In the genomic region with DNA sequence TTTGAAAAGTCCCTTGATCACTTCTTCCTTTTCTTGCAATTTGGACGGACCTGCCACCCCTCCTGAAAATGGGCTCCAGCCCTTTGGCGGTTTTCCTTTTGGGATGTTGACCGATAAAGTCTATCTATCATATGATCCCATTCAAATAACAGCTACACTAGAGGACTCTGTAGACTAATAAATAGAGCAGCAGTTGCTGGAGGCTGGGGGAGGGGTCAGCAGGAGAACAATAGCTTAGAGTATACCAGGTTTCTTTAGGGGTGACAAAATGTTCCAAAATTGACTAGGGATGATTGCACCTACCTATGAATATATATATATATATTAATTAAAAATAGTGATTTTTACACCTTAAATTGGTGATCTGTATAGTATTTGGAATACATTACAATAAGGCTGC, we compare ENCODE assay signal across 24 mouse cellular contexts. TPM values are rescaled to one million over a fixed set of nuclear protein-coding genes. Genes with fewer than 3 reads are reported as not detected.
DNase-seq lines count a peak whose midpoint lies in the region; ATAC-seq lines count a peak whose summit lies in the region.
"Had no signal": no experiment of that assay in that cellular context is flagged by ENCODE, and none has a peak within 500 bp of the region (broad histone marks: within the 10 kb centered on the region; RNA-seq: fewer than 3 reads in every experiment).

No protein-coding gene starts in this region.

- H3K36me3 ChIP-seq in forebrain, embryonic 14.5 days (ENCODE audit: control insufficient read depth, insufficient read depth, low read length), result no peaks in the 10 kb centered on the region
- no peaks in the 10 kb centered on the region for H3K36me3 ChIP-seq in forebrain, embryonic 12.5 days (replicated peaks)
- H3K36me3 ChIP-seq in midbrain, embryonic 14.5 days (ENCODE audit: control insufficient read depth, insufficient read depth, low read length), result no peaks in the 10 kb centered on the region
- H3K36me3 ChIP-seq in midbrain, embryonic 11.5 days (ENCODE audit: control insufficient read depth, insufficient read depth, low read length), result no peaks in the 10 kb centered on the region
- no peaks in the 10 kb centered on the region for H3K36me3 ChIP-seq in hindbrain, embryonic 15.5 days
- no peaks in the 10 kb centered on the region for H3K36me3 ChIP-seq in neural tube, embryonic 13.5 days
- H3K36me3 ChIP-seq: embryonic facial prominence, embryonic 13.5 days; forebrain, embryonic 10.5 days; liver, embryonic 13.5 days had no signal

- no peak for DNase-seq in forebrain, embryonic 14.5 days (ENCODE audit: low spot score)
- DNase-seq in midbrain, embryonic 14.5 days, result peak; percentile 32
- DNase-seq in midbrain, embryonic 11.5 days (ENCODE audit: low spot score, missing footprints), result no peak
- no peak for DNase-seq in right cerebral cortex, adult 18-20 months
- no peak for DNase-seq in left cerebral cortex, adult 9 months (ENCODE audit: low spot score in 2 of 2)
- DNase-seq: cerebellum, adult 9-10 months; embryo, embryonic 11 days; gastrocnemius, postnatal 25 days; heart, postnatal 36 days; liver, embryonic 13.5 days; lung, postnatal 4 days; spleen, adult 18-20 months; thymus, adult 18-20 months; thymus, postnatal 25 days had no signal

- H3K9ac ChIP-seq in forebrain, embryonic 14.5 days (ENCODE audit: low read length), result no peak overlapping the region
- H3K9ac ChIP-seq in forebrain, embryonic 12.5 days, result no peak overlapping the region
- no peak overlapping the region for H3K9ac ChIP-seq in midbrain, embryonic 14.5 days (replicated peaks; ENCODE audit: low read length)
- H3K9ac ChIP-seq in midbrain, embryonic 11.5 days (ENCODE audit: low read length), result no peak overlapping the region
- no peak overlapping the region for H3K9ac ChIP-seq in hindbrain, embryonic 15.5 days
- no peak overlapping the region for H3K9ac ChIP-seq in neural tube, embryonic 13.5 days
- H3K9ac ChIP-seq: embryonic facial prominence, embryonic 13.5 days; liver, embryonic 13.5 days had no signal

- H3K4me3 ChIP-seq in forebrain, embryonic 14.5 days (ENCODE audit: low read depth, low read length), result no peak overlapping the region
- no peak overlapping the region for H3K4me3 ChIP-seq in forebrain, embryonic 12.5 days (replicated peaks)
- no peak overlapping the region for H3K4me3 ChIP-seq in midbrain, embryonic 14.5 days (replicated peaks; ENCODE audit: low read depth, low read length)
- H3K4me3 ChIP-seq in midbrain, embryonic 11.5 days (ENCODE audit: low read depth, low read length), result no peak overlapping the region
- no peak overlapping the region for H3K4me3 ChIP-seq in hindbrain, embryonic 15.5 days
- H3K4me3 ChIP-seq in neural tube, embryonic 13.5 days, result no peak overlapping the region
- H3K4me3 ChIP-seq: embryonic facial prominence, embryonic 13.5 days; forebrain, embryonic 10.5 days; liver, embryonic 13.5 days; megakaryocyte, embryonic 14.5 days had no signal

- H3K4me2 ChIP-seq in forebrain, embryonic 14.5 days (ENCODE audit: low read length), result no peak overlapping the region
- no peak overlapping the region for H3K4me2 ChIP-seq in forebrain, embryonic 12.5 days
- H3K4me2 ChIP-seq in midbrain, embryonic 14.5 days (ENCODE audit: low read length), result no peak overlapping the region
- H3K4me2 ChIP-seq in midbrain, embryonic 11.5 days, result no peak overlapping the region
- no peak overlapping the region for H3K4me2 ChIP-seq in hindbrain, embryonic 15.5 days
- H3K4me2 ChIP-seq in neural tube, embryonic 13.5 days, result no peak overlapping the region
- H3K4me2 ChIP-seq: embryonic facial prominence, embryonic 13.5 days; heart, embryonic 11.5 days; liver, embryonic 13.5 days had no signal

- H3K27ac ChIP-seq in forebrain, embryonic 14.5 days (ENCODE audit: low read depth, low read length), result no peak overlapping the region
- H3K27ac ChIP-seq in forebrain, embryonic 12.5 days, result no peak overlapping the region
- H3K27ac ChIP-seq in midbrain, embryonic 14.5 days (replicated peaks; ENCODE audit: low read depth, low read length), result peak overlapping the region; percentile 73
- H3K27ac ChIP-seq in midbrain, embryonic 11.5 days (ENCODE audit: low read depth, low read length), result no peak overlapping the region
- H3K27ac ChIP-seq in hindbrain, embryonic 15.5 days (replicated peaks), result no peak overlapping the region
- H3K27ac ChIP-seq in neural tube, embryonic 13.5 days (replicated peaks), result peak overlapping the region; percentile 79
- H3K27ac ChIP-seq: embryonic facial prominence, embryonic 13.5 days; forebrain, embryonic 10.5 days; liver, embryonic 13.5 days; stomach, postnatal 0 days had no signal

- no peaks in the 10 kb centered on the region for H3K9me3 ChIP-seq in forebrain, embryonic 14.5 days (replicated peaks; ENCODE audit: control insufficient read depth, low read length)
- no peaks in the 10 kb centered on the region for H3K9me3 ChIP-seq in forebrain, embryonic 12.5 days
- no peaks in the 10 kb centered on the region for H3K9me3 ChIP-seq in midbrain, embryonic 14.5 days (ENCODE audit: control insufficient read depth, low read length)
- no peaks in the 10 kb centered on the region for H3K9me3 ChIP-seq in midbrain, embryonic 11.5 days (ENCODE audit: control insufficient read depth, low read length)
- no peaks in the 10 kb centered on the region for H3K9me3 ChIP-seq in hindbrain, embryonic 15.5 days
- no peaks in the 10 kb centered on the region for H3K9me3 ChIP-seq in neural tube, embryonic 13.5 days
- H3K9me3 ChIP-seq: embryonic facial prominence, embryonic 13.5 days; forebrain, embryonic 10.5 days; liver, embryonic 13.5 days; megakaryocyte, embryonic 14.5 days had no signal

- no peaks in the 10 kb centered on the region for H3K27me3 ChIP-seq in forebrain, embryonic 14.5 days (replicated peaks; ENCODE audit: control insufficient read depth, insufficient read depth, low read length)
- H3K27me3 ChIP-seq in forebrain, embryonic 12.5 days, result no peaks in the 10 kb centered on the region
- H3K27me3 ChIP-seq in midbrain, embryonic 14.5 days (ENCODE audit: control insufficient read depth, insufficient read depth, low read length), result no peaks in the 10 kb centered on the region
- H3K27me3 ChIP-seq in midbrain, embryonic 11.5 days (ENCODE audit: control insufficient read depth, insufficient read depth, low read length), result no peaks in the 10 kb centered on the region
- no peaks in the 10 kb centered on the region for H3K27me3 ChIP-seq in hindbrain, embryonic 15.5 days
- H3K27me3 ChIP-seq in neural tube, embryonic 13.5 days, result no peaks in the 10 kb centered on the region
- H3K27me3 ChIP-seq: embryonic facial prominence, embryonic 13.5 days; liver, embryonic 13.5 days had no signal

- WGBS in forebrain, embryonic 14.5 days, result 69% methylated on average over 3 of the region's 3 CpGs
- WGBS in forebrain, embryonic 12.5 days, result 66% methylated on average over 3 of the region's 3 CpGs
- 68% methylated on average over 3 of the region's 3 CpGs for WGBS in midbrain, embryonic 14.5 days
- 72% methylated on average over 3 of the region's 3 CpGs for WGBS in midbrain, embryonic 11.5 days
- WGBS in hindbrain, embryonic 15.5 days, result 63% methylated on average over 3 of the region's 3 CpGs
- WGBS in neural tube, embryonic 13.5 days, result 44% methylated on average over 3 of the region's 3 CpGs

- no peaks in the 10 kb centered on the region for H3K4me1 ChIP-seq in forebrain, embryonic 14.5 days (ENCODE audit: control insufficient read depth, insufficient read depth, low read length)
- H3K4me1 ChIP-seq in forebrain, embryonic 12.5 days, result no peaks in the 10 kb centered on the region
- H3K4me1 ChIP-seq in midbrain, embryonic 14.5 days (ENCODE audit: control insufficient read depth, insufficient read depth, low read length), result no peaks in the 10 kb centered on the region
- no peaks in the 10 kb centered on the region for H3K4me1 ChIP-seq in midbrain, embryonic 11.5 days (ENCODE audit: control insufficient read depth, insufficient read depth, low read length)
- no peaks in the 10 kb centered on the region for H3K4me1 ChIP-seq in hindbrain, embryonic 15.5 days (replicated peaks)
- H3K4me1 ChIP-seq in neural tube, embryonic 13.5 days (replicated peaks), result peaks cover 13% of the 10 kb centered on the region; the same call in 1 of the 2 replicates

- peak; percentile 36; the same call in 1 of the 2 replicates for ATAC-seq in forebrain, embryonic 14.5 days
- no peak for ATAC-seq in forebrain, embryonic 12.5 days (ENCODE audit: low FRiP score)
- peak; percentile 53; the same call in 1 of the 2 replicates for ATAC-seq in midbrain, embryonic 14.5 days (ENCODE audit: low FRiP score, low TSS enrichment)
- ATAC-seq in midbrain, embryonic 11.5 days (ENCODE audit: low FRiP score), result no peak
- ATAC-seq in hindbrain, embryonic 15.5 days (ENCODE audit: low FRiP score, low read depth), result 0 out of 2 replicates have a peak, but pooled peaks have one; percentile 45
- ATAC-seq in neural tube, embryonic 13.5 days (ENCODE audit: low read depth), result peak; percentile 74
- ATAC-seq: inflammation-experienced regulatory T-cells, adult 6 months; lung, postnatal 0 days had no signal

RNA-seq across cellular contexts. Expression of a gene that starts 27.6 kb away (rescaled TPM):
- polyA plus RNA-seq in forebrain, embryonic 14.5 days (2014; fragmentation: Nextera tagmentation; extraction: Ambion mirVana), result 341 and 358 TPM in 2 replicates
- polyA plus RNA-seq in forebrain, embryonic 12.5 days (2016; fragmentation: Nextera tagmentation; extraction: Ambion mirVana), result 808 and 853 TPM in 2 replicates
- 391 and 468 TPM in 2 replicates for polyA plus RNA-seq in midbrain, embryonic 14.5 days (2014; fragmentation: Nextera tagmentation; extraction: Ambion mirVana)
- 675 and 726 TPM in 2 replicates for polyA plus RNA-seq in midbrain, embryonic 11.5 days (2014; fragmentation: Nextera tagmentation; extraction: Ambion mirVana)
- polyA plus RNA-seq in hindbrain, embryonic 15.5 days (2015; fragmentation: Nextera tagmentation; extraction: Ambion mirVana), result 459 and 467 TPM in 2 replicates
- 546 and 587 TPM in 2 replicates for polyA plus RNA-seq in neural tube, embryonic 13.5 days (2015; fragmentation: Nextera tagmentation; extraction: Ambion mirVana)

RNA-seq across cellular contexts. Expression of a gene that starts 35.5 kb away (rescaled TPM):
- 48.8 and 50.2 TPM in 2 replicates for polyA plus RNA-seq in forebrain, embryonic 14.5 days (2014; fragmentation: Nextera tagmentation; extraction: Ambion mirVana)
- polyA plus RNA-seq in forebrain, embryonic 12.5 days (2016; fragmentation: Nextera tagmentation; extraction: Ambion mirVana), result 38.1 and 40.7 TPM in 2 replicates
- polyA plus RNA-seq in midbrain, embryonic 14.5 days (2014; fragmentation: Nextera tagmentation; extraction: Ambion mirVana), result 52.8 and 64.8 TPM in 2 replicates
- polyA plus RNA-seq in midbrain, embryonic 11.5 days (2014; fragmentation: Nextera tagmentation; extraction: Ambion mirVana), result 28.3 and 28.7 TPM in 2 replicates
- 85.2 and 86.4 TPM in 2 replicates for polyA plus RNA-seq in hindbrain, embryonic 15.5 days (2015; fragmentation: Nextera tagmentation; extraction: Ambion mirVana)
- polyA plus RNA-seq in neural tube, embryonic 13.5 days (2015; fragmentation: Nextera tagmentation; extraction: Ambion mirVana), result 67.6 and 76.2 TPM in 2 replicates

Comparison
In these comparisons a context has a peak if more than half of its experiments do, and no peak if none do; other contexts are left out.
1. ATAC-seq: peak in forebrain, embryonic 14.5 days (single experiment), midbrain, embryonic 14.5 days (single experiment), hindbrain, embryonic 15.5 days (single experiment) and neural tube, embryonic 13.5 days (single experiment); none in forebrain, embryonic 12.5 days (single experiment) and midbrain, embryonic 11.5 days (single experiment).
2. H3K27ac ChIP-seq: peak in midbrain, embryonic 14.5 days (single experiment) and neural tube, embryonic 13.5 days (single experiment); none in forebrain, embryonic 14.5 days (single experiment), forebrain, embryonic 12.5 days (single experiment), midbrain, embryonic 11.5 days (single experiment) and hindbrain, embryonic 15.5 days (single experiment).